23 mouse cellular contexts compared by ENCODE assay signal in the genomic region with DNA sequence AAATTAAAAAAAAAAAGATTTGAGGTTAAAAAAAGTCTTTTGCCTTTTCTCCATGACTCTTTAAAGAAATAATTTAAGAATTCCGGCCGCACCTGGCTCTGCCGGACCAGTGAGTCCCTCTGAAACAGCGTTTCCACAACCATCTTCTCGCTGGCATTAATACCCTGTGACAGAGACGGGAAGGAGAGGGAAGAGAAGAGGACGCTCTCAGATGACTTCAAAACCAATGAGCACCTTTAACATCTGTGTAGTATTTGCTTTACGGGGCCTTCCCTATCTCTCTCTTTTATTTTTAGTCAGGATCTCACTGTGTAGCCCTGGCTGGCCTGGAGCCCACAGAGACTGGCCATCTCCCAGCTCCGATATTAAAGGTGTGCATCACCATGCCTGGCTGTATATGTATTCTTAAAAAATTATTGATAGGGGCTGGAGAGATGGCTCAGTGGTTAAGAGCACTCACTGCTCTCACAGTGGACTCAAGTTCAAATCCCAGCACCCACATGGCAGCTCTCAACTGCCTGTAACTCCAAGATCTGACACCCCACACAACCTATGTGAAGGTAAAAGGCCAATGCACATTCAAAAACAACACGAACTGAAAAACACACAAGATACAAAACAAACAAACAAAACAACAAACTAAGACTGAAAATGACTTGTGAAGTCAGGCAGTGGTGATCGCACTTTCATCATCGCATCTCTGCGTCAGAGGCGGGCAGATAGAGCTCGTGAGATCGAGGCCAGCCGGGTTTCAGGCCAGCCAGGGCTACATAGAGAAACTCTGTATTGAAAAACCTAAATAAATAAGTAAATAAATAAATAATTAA. TPM values are rescaled to one million over a fixed set of nuclear protein-coding genes. Genes with fewer than 3 reads are reported as not detected.
DNase-seq lines count a peak whose midpoint lies in the region; ATAC-seq and TF ChIP-seq lines count a peak whose summit lies in the region.
"Had no signal": no experiment of that assay in that cellular context is flagged by ENCODE, and none has a peak within 500 bp of the region (broad histone marks: within the 10 kb centered on the region; RNA-seq: fewer than 3 reads in every experiment).

No protein-coding gene starts in this region.

- TF ChIP-seq CTCF in midbrain, postnatal 0 days (IDR thresholded peaks at IDR 0.05), result no peak

- H3K4me1 ChIP-seq in midbrain, embryonic 11.5 days (ENCODE audit: control insufficient read depth, insufficient read depth, low read length), result no peaks in the 10 kb centered on the region
- no peaks in the 10 kb centered on the region for H3K4me1 ChIP-seq in midbrain, postnatal 0 days (ENCODE audit: insufficient read depth, low read length)

- peaks cover 36% of the 10 kb centered on the region for H3K36me3 ChIP-seq in midbrain, embryonic 11.5 days (ENCODE audit: control insufficient read depth, insufficient read depth, low read length)
- peaks cover 63% of the 10 kb centered on the region for H3K36me3 ChIP-seq in midbrain, postnatal 0 days (ENCODE audit: insufficient read depth, low read length)

- peak; percentile 35 for DNase-seq in midbrain, embryonic 11.5 days (ENCODE audit: low spot score, missing footprints)
- DNase-seq in midbrain, postnatal 0 days (ENCODE audit: low spot score), result no peak
- DNase-seq in 3T3-L1 (ENCODE audit: low read depth, low spot score), result peak; percentile 95
- DNase-seq in adipocyte (ENCODE audit: low spot score), result peak; percentile 96
- no peak for DNase-seq in spleen, postnatal 36 days (ENCODE audit: low spot score in 2 of 2)
- no peak for DNase-seq in layer of hippocampus, postnatal 14 days (ENCODE audit: low spot score in 2 of 2)
- DNase-seq: adrenal gland, adult 2 months; adrenal gland, adult 8-10 months; adrenal gland, postnatal 10 days; adrenal gland, postnatal 14 days; adrenal gland, postnatal 25 days; adrenal gland, postnatal 36 days; B cell, adult 2 months; cerebellum, adult 11 months; cerebellum, adult 11-12 months; cerebellum, adult 18-20 months; cerebellum, adult 2 months; cerebellum, adult 8-10 months had no signal

- WGBS in midbrain, embryonic 11.5 days, result 96% methylated on average over 17 of the region's 17 CpGs
- WGBS in midbrain, postnatal 0 days, result 96% methylated on average over 17 of the region's 17 CpGs

- no peak overlapping the region for H3K9ac ChIP-seq in midbrain, embryonic 11.5 days (ENCODE audit: low read length)
- no peak overlapping the region for H3K9ac ChIP-seq in midbrain, postnatal 0 days (replicated peaks; ENCODE audit: low read length, poor library complexity, severe bottlenecking)

- no peak overlapping the region for H3K4me2 ChIP-seq in midbrain, embryonic 11.5 days
- no peak overlapping the region for H3K4me2 ChIP-seq in midbrain, postnatal 0 days (ENCODE audit: low read depth, low read length, poor library complexity, severe bottlenecking)

- H3K27ac ChIP-seq in midbrain, embryonic 11.5 days (ENCODE audit: low read depth, low read length), result no peak overlapping the region
- no peak overlapping the region for H3K27ac ChIP-seq in midbrain, postnatal 0 days (ENCODE audit: low read depth, low read length)

- no peaks in the 10 kb centered on the region for H3K9me3 ChIP-seq in midbrain, embryonic 11.5 days (ENCODE audit: control insufficient read depth, low read length)
- H3K9me3 ChIP-seq in midbrain, postnatal 0 days (ENCODE audit: low read length), result no peaks in the 10 kb centered on the region
- H3K9me3 ChIP-seq: G1E had no signal

- H3K27me3 ChIP-seq in midbrain, embryonic 11.5 days (ENCODE audit: control insufficient read depth, insufficient read depth, low read length), result no peaks in the 10 kb centered on the region
- no peaks in the 10 kb centered on the region for H3K27me3 ChIP-seq in midbrain, postnatal 0 days (ENCODE audit: insufficient read depth, low read length)
- H3K27me3 ChIP-seq: CH12.LX, Patski had no signal

- ATAC-seq in midbrain, embryonic 11.5 days (ENCODE audit: low FRiP score), result no peak
- ATAC-seq in midbrain, postnatal 0 days (ENCODE audit: low FRiP score), result no peak
- ATAC-seq: activated CD4-positive, CD25-positive, alpha-beta regulatory T cell, adult 4 months; CD4-positive, CD25-positive, alpha-beta regulatory T cell, adult 4 months; Patski had no signal

- H3K4me3 ChIP-seq in midbrain, embryonic 11.5 days (ENCODE audit: low read depth, low read length), result no peak overlapping the region
- no peak overlapping the region for H3K4me3 ChIP-seq in midbrain, postnatal 0 days (ENCODE audit: low read depth, low read length)

RNA-seq across cellular contexts. Expression of gene Nup107, which starts 14.8 kb away (rescaled TPM):
- polyA plus RNA-seq in midbrain, embryonic 11.5 days (2014; fragmentation: Nextera tagmentation; extraction: Ambion mirVana), result 95.1 and 99.0 TPM in 2 replicates
- total RNA-seq in midbrain, postnatal 0 days (2014; rRNA removed), result 14.0 and 26.9 TPM in 2 replicates
- polyA plus RNA-seq in midbrain, postnatal 0 days (2015; fragmentation: Nextera tagmentation; extraction: Ambion mirVana), result 16.7 and 17.5 TPM in 2 replicates
- total RNA-seq in layer of hippocampus, postnatal 14 days (2021), result 10 to 100 TPM; 14.4 to 17.0 TPM

RNA-seq across cellular contexts. Expression of gene Slc35e3, which starts 31.5 kb away (rescaled TPM):
- 21.4 TPM in 2 replicates for polyA plus RNA-seq in midbrain, embryonic 11.5 days (2014; fragmentation: Nextera tagmentation; extraction: Ambion mirVana)
- 29.7 and 31.0 TPM in 2 replicates for total RNA-seq in midbrain, postnatal 0 days (2014; rRNA removed)
- polyA plus RNA-seq in midbrain, postnatal 0 days (2015; fragmentation: Nextera tagmentation; extraction: Ambion mirVana), result 23.7 and 24.4 TPM in 2 replicates
- total RNA-seq in layer of hippocampus, postnatal 14 days (2021), result 10 to 100 TPM; 31.9 to 35.0 TPM

Comparison
In these comparisons a context has a peak if more than half of its experiments do, and no peak if none do; other contexts are left out.
1. DNase-seq: peak in midbrain, embryonic 11.5 days (single experiment), 3T3-L1 (single experiment) and adipocyte (single experiment); none in midbrain, postnatal 0 days (single experiment), spleen, postnatal 36 days (0 of 2) and layer of hippocampus, postnatal 14 days (0 of 2).